Mouse (Mus musculus) forebrain, embryonic 15.5 days (tissue): ENCODE data around the gene Nsmce1. TPM values are rescaled to one million over a fixed set of nuclear protein-coding genes. Genes with fewer than 3 reads are reported as not detected.

Experiments used
- ATAC-seq: fragments of 200-750 bp; cut with Nextera tagmentation; replicated peaks from 2 replicates; pipeline ENCODE4 v1.8.0; 2017; ENCODE audit warnings: mild to moderate bottlenecking, moderate TSS enrichment, moderate library complexity
- H3K27ac ChIP-seq: fragments of 300-500 bp; sonication (generic); replicated peaks from 2 replicates; pipeline ENCODE4 v1.5.1; 2015; ENCODE audit warnings: mild to moderate bottlenecking, inconsistent platforms
- H3K27me3 ChIP-seq: fragments of 300-500 bp; sonication (generic); 2 replicates; pipeline ENCODE4 v1.6.1; 2015; ENCODE audit warnings: inconsistent platforms
- H3K36me3 ChIP-seq: fragments of 300-500 bp; sonication (generic); 2 replicates; pipeline ENCODE4 v1.6.1; 2015; ENCODE audit warnings: mild to moderate bottlenecking, inconsistent platforms
- H3K4me1 ChIP-seq: fragments of 300-500 bp; sonication (generic); 2 replicates; pipeline ENCODE4 v1.6.1; 2015; ENCODE audit warnings: inconsistent platforms
- H3K4me2 ChIP-seq: fragments of 300-500 bp; sonication (generic); replicated peaks from 2 replicates; pipeline ENCODE4 v1.6.1; 2015; ENCODE audit warnings: mild to moderate bottlenecking, inconsistent platforms
- H3K4me3 ChIP-seq: fragments of 300-500 bp; sonication (generic); 2 replicates; pipeline ENCODE4 v1.5.1; 2015; ENCODE audit warnings: mild to moderate bottlenecking, inconsistent platforms
- H3K9ac ChIP-seq: fragments of 300-500 bp; sonication (generic); replicated peaks from 2 replicates; pipeline ENCODE4 v1.6.1; 2015; ENCODE audit warnings: mild to moderate bottlenecking, inconsistent platforms
- H3K9me3 ChIP-seq: fragments of 300-500 bp; sonication (generic); 2 replicates; pipeline ENCODE4 v1.6.1; 2016; ENCODE audit warnings: inconsistent platforms
- WGBS: fragments of 180-500 bp; shearing (Covaris S2); methylation state at CpG from one replicate; pipeline ENCODE4 v1.1.7; 2015; ENCODE audit warnings: mixed read lengths; 5-methylcytosine and 5-hydroxymethylcytosine counted together
- polyA plus RNA-seq: library from polyadenylated mRNA; unstranded; fragments of >200 nt; fragmentation: Nextera tagmentation; extraction: Ambion mirVana; gene quantifications from 2 replicates; pipeline ENCODE4 v1.2.1, GENCODE M21; 2015

Nsmce1 gene
- polyA plus RNA-seq = 119 and 128 TPM in 2 replicates

DNA sequence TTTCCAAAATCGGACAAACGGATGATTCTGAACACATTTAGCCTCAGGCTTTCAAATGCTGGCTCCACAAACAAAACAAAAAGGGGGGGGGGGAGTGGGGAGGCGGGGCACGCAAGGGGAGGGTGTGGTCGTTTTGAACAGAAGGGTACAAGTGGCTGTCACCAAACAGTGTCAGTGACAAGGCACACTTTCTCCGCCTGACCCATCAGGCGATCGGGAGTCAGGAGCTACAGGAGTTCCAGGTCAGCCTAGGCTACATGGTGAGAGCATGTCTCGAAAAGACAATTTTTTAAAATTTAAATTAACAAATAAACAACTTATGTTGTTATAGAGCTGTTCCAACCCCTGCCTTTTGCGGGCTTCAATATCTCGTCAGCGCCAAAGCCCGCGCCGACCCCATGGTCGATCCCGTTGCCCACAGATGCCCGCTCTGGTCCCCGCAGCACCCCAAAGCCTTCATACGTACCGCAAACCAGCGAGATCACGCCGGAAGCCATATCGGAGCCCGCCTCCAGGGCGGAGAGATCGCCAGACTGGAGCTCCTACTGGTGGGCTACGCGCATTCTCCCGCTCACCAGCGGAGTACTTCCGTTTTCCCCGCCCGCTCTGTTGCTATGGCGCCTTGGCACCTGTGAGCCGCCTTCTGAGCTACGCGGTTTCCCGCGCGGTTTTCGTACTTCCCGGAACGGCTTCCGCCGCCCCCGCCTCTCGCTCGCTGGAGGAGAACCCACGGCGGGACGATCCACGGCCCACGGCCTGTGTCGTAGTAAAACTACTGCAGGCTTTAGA lies at the start of gene Nsmce1:
Nsmce1 (minus strand) TSS at position 650 of the 789 bp plus-strand sequence.
- Histone ChIP-seq H3K4me2 (peak within 1 kb of the TSS; percentile 53), H3K9me3 (no peaks in the 10 kb centered on the region), H3K9ac (peak within 1 kb of the TSS; percentile 70), H3K4me3 (peak within 1 kb of the TSS; percentile 53), H3K27me3 (no peaks in the 10 kb centered on the region), H3K4me1 (peaks cover 24% of the 10 kb centered on the region), H3K36me3 (peaks cover 1% of the 10 kb centered on the region; the same call in 1 of the 2 replicates), H3K27ac (peak within 1 kb of the TSS; percentile 85)
- under 1% methylated on average over 56 of the region's 56 CpGs for WGBS
- peak; percentile 99 for ATAC-seq

- H3K36me3 ChIP-seq = no peaks in the 10 kb centered on the region
- H3K27me3 ChIP-seq = no peaks in the 10 kb centered on the region
- H3K27ac ChIP-seq = no peak overlapping the region
- H3K9me3 ChIP-seq = no peaks in the 10 kb centered on the region
- WGBS = 92% methylated on average over 1 of the region's 1 CpGs
- H3K9ac ChIP-seq = no peak overlapping the region
- no peak overlapping the region for H3K4me2 ChIP-seq
- H3K4me1 ChIP-seq = no peaks in the 10 kb centered on the region
- no peak for ATAC-seq
- no peak overlapping the region for H3K4me3 ChIP-seq
Observed at GRCm38 (mm10) chr7:125541026-125541425, 49.6 kb upstream of the Nsmce1 start.

DNA sequence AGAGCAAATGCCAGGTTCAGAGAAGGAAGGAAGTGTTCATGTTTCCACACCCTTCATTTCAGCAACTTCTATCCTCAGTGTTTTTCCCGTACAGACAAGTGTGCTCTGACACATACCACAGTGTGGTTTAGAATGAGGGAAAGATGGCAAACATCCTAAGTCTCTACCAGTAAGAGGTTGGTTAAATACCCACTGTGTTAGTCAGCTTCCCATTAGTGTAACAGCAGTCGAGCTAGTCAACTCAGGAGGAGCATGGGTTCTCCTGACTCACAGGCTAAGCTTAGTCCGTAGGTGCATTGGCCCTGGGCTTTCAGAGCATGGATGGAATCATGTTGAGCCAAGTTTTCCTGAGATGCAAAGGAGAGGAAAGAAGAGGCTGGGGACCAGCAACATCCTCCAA lies 48.0 kb upstream of the Nsmce1 start:
- Histone ChIP-seq H3K4me3 (no peak overlapping the region), H3K36me3 (no peaks in the 10 kb centered on the region), H3K4me2 (no peak overlapping the region), H3K9me3 (no peaks in the 10 kb centered on the region), H3K27me3 (no peaks in the 10 kb centered on the region), H3K4me1 (no peaks in the 10 kb centered on the region), H3K9ac (no peak overlapping the region), H3K27ac (no peak overlapping the region)
- ATAC-seq = no peak
- WGBS = 80% methylated on average over 3 of the region's 3 CpGs

DNA sequence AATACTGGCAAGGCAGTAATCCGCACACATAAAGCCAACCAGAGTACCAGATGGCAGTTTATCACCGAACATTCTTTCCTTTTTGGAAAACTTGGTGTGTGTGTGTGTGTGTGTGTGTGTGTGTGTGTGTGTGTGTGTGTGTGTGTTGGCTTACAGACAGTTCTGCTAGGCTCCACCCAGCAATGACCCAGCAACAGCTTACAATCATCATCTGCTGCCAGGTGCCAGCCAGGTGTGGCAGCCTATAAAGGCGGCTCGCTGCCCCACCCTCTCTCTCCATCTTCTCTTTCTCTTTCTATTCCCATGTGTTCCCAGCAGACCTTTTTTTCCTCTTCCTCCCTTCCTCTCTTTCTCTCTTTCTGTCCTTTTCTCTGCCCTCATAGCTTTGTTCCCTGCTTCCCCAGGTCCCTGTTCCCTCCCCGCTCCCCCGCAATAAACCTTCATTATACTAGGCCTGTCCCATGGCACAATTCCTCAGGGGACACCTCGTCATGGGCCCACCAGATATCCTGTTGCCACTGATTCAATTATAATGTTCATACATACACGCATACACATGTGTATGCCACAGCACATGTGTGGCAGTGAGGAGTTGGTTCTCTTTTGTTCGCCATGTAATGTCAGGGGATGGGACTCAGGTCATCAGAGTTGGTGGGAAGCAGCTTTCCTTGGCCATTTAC lies 36.6 kb upstream of the Nsmce1 start:
- WGBS = 86% methylated on average over 9 of the region's 9 CpGs
- Histone ChIP-seq H3K4me2 (no peak overlapping the region), H3K27ac (no peak overlapping the region), H3K4me3 (no peak overlapping the region), H3K9me3 (no peaks in the 10 kb centered on the region), H3K9ac (no peak overlapping the region), H3K36me3 (no peaks in the 10 kb centered on the region), H3K27me3 (no peaks in the 10 kb centered on the region), H3K4me1 (no peaks in the 10 kb centered on the region)
- ATAC-seq = no peak

DNA sequence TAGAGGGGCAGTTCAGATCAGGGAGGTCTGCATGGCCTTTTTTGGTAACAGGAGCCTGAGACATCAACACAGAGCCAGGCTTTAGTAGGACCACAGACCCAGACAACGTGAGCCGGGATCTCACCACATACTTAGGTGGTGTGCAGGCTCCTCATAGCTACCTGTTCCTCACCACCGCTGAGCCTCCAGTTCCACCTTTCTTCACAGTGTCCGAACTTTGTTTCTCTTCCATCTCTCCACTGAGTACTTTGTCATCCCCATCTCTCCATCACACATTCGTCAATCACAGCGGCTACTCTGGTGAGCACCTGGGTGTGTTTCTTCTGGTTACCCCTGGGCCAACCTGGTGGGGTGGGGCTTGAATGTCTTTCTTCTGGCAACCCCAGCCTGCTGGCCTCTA lies 35.8 kb upstream of the Nsmce1 start:
- 92% methylated on average over 6 of the region's 6 CpGs for WGBS
- Histone ChIP-seq H3K27ac (no peak overlapping the region), H3K4me2 (no peak overlapping the region), H3K4me1 (no peaks in the 10 kb centered on the region), H3K36me3 (no peaks in the 10 kb centered on the region), H3K27me3 (no peaks in the 10 kb centered on the region), H3K9ac (no peak overlapping the region), H3K4me3 (no peak overlapping the region), H3K9me3 (no peaks in the 10 kb centered on the region)
- no peak for ATAC-seq

GRCm38 (mm10) chr7:125523051-125523450 lies 31.7 kb upstream of the Nsmce1 start:
- H3K4me3 ChIP-seq = no peak overlapping the region
- no peak overlapping the region for H3K27ac ChIP-seq
- 86% methylated on average over 3 of the region's 3 CpGs for WGBS
- no peak overlapping the region for H3K9ac ChIP-seq
- no peaks in the 10 kb centered on the region for H3K9me3 ChIP-seq
- H3K4me1 ChIP-seq = no peaks in the 10 kb centered on the region
- no peak for ATAC-seq
- H3K27me3 ChIP-seq = no peaks in the 10 kb centered on the region
- H3K36me3 ChIP-seq = no peaks in the 10 kb centered on the region
- H3K4me2 ChIP-seq = no peak overlapping the region

DNA sequence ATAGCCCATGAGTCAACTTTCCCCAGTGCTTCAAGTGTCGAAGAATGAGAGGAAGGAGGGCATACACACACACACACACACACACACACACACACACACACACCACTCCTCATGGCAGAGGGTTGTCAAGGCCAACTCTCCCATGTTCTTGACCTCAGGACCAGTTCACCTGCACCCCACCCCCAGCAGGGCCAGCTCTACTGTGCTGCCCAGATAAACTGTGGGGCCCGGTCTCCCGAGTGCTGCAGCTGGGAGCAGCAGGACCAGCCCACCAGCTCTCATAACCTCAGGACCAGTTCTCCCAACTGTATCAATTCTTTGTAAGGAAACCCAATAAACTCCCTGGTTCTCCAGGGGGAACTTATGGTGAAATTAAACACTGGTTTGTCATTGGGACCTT lies 28.3 kb upstream of the Nsmce1 start:
- no peak overlapping the region for H3K4me2 ChIP-seq
- H3K4me3 ChIP-seq = no peak overlapping the region
- no peak overlapping the region for H3K9ac ChIP-seq
- H3K27ac ChIP-seq = no peak overlapping the region
- no peaks in the 10 kb centered on the region for H3K4me1 ChIP-seq
- H3K27me3 ChIP-seq = no peaks in the 10 kb centered on the region
- no peak for ATAC-seq
- 88% methylated on average over 3 of the region's 3 CpGs for WGBS
- H3K36me3 ChIP-seq = no peaks in the 10 kb centered on the region
- H3K9me3 ChIP-seq = no peaks in the 10 kb centered on the region

GRCm38 (mm10) chr7:125517470-125517869 lies 26.1 kb upstream of the Nsmce1 start:
- H3K4me1 ChIP-seq = no peaks in the 10 kb centered on the region
- no peak for ATAC-seq
- H3K36me3 ChIP-seq = no peaks in the 10 kb centered on the region
- H3K4me3 ChIP-seq = no peak overlapping the region
- no peaks in the 10 kb centered on the region for H3K9me3 ChIP-seq
- no peak overlapping the region for H3K9ac ChIP-seq
- H3K4me2 ChIP-seq = no peak overlapping the region
- 75% methylated on average over 6 of the region's 6 CpGs for WGBS
- no peak overlapping the region for H3K27ac ChIP-seq
- no peaks in the 10 kb centered on the region for H3K27me3 ChIP-seq

- Histone ChIP-seq H3K4me1 (no peaks in the 10 kb centered on the region), H3K27me3 (no peaks in the 10 kb centered on the region), H3K27ac (no peak overlapping the region), H3K36me3 (no peaks in the 10 kb centered on the region), H3K9me3 (no peaks in the 10 kb centered on the region), H3K4me3 (no peak overlapping the region), H3K9ac (no peak overlapping the region), H3K4me2 (no peak overlapping the region)
- no peak for ATAC-seq
- 92% methylated on average over 8 of the region's 8 CpGs for WGBS
Observed at GRCm38 (mm10) chr7:125516723-125517122, 25.3 kb upstream of the Nsmce1 start.

DNA sequence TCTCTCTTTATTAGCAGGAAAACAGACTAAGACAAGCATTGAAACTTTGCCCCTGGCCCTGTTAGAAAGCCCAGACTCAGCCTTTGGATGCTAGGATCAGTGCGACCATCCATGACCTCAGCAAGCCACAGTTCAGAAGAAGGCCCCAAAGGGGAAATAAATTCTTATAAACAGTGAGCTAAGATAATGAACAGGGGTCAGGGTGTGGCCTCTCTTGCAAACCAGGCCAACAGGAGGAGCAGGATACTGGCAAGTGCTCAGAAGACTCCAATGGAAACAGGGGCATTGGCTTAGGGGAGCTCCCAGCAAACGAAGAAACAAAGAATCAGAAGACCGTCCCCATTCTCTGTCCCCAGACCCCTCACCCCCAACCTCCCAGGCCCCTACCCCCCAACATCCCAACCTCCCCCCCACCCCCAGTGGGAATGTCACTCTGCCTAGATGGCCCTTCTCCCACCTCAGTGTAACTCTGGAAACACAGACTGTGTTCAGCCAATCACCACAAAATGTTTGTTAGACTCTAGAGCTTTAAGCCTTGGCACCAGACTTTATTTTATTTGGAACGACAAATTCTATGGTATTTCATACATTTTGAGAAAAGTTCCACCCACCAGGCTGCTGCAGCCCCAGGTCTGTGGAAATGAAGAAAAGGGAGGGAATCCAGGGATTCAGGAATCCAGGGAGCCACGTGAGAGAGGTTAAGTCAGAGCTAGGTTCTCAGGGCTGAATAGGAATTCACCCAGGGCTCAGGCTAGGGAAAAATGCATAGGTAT lies 23.9 kb upstream of the Nsmce1 start:
- no peak overlapping the region for H3K4me3 ChIP-seq
- no peak for ATAC-seq
- H3K27me3 ChIP-seq = no peaks in the 10 kb centered on the region
- H3K4me2 ChIP-seq = no peak overlapping the region
- no peaks in the 10 kb centered on the region for H3K4me1 ChIP-seq
- H3K9me3 ChIP-seq = no peaks in the 10 kb centered on the region
- H3K36me3 ChIP-seq = no peaks in the 10 kb centered on the region
- H3K27ac ChIP-seq = no peak overlapping the region
- WGBS = 75% methylated on average over 5 of the region's 5 CpGs
- no peak overlapping the region for H3K9ac ChIP-seq

DNA sequence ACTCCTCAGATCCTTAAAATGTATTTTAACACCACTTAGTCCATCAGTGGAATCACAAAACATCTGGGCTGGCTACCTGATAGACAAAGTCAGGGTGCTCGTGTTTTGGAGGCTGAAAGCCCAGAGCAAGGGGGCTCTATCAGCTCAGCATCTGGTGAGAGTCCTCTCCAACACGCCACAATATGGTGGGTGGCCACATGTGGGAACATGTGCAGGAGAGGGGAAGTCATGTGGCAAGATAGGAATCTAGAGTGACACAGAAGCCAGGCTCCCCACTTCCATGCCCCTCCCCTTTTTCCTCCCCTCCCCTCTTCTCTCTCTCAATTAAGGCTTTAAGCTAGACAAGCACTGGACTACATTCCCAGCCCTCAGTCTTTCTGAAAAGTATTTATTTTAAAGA lies 20.5 kb upstream of the Nsmce1 start:
- Histone ChIP-seq H3K4me2 (no peak overlapping the region), H3K4me3 (no peak overlapping the region), H3K27me3 (no peaks in the 10 kb centered on the region), H3K9ac (no peak overlapping the region), H3K36me3 (no peaks in the 10 kb centered on the region), H3K9me3 (no peaks in the 10 kb centered on the region), H3K27ac (no peak overlapping the region), H3K4me1 (no peaks in the 10 kb centered on the region)
- ATAC-seq = no peak
- 82% methylated on average over 2 of the region's 2 CpGs for WGBS

DNA sequence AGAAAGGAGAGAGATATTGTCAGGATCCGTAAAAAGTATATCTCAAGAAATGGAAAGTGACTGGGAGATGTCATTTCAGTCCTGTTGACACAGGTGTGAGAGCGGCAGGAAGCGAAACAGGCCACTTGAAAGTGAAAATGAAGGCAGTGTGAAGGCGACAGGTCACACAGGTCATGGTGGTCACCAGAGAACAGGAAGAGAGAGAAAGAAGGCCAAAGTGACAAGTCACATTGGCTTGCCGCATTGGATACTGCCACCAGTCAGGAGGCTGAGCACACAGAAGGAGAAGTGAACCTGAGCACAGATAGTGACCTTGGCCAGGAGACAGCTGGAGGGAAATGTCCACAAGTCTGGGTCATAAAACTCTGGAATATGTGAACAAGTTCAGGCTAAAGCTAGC lies 20.0 kb upstream of the Nsmce1 start:
- Histone ChIP-seq H3K9me3 (no peaks in the 10 kb centered on the region), H3K4me1 (no peaks in the 10 kb centered on the region), H3K36me3 (no peaks in the 10 kb centered on the region), H3K4me2 (no peak overlapping the region), H3K27me3 (no peaks in the 10 kb centered on the region), H3K27ac (no peak overlapping the region), H3K9ac (no peak overlapping the region), H3K4me3 (no peak overlapping the region)
- WGBS = 95% methylated on average over 5 of the region's 5 CpGs
- no peak for ATAC-seq
